Mouse (Mus musculus) myocyte (in vitro differentiated cells): ENCODE data around the gene Cenpa. TPM values are rescaled to one million over a fixed set of nuclear protein-coding genes. Genes with fewer than 3 reads are reported as not detected.

Source experiments
- H3K27me3 ChIP-seq: one replicate; pipeline ENCODE4 v1.6.1; 2011; ENCODE audit not compliant: control insufficient read depth, insufficient read depth, insufficient read length
- H3K36me3 ChIP-seq: one replicate; pipeline ENCODE4 v1.6.1; 2011; ENCODE audit not compliant: control insufficient read depth, insufficient read depth
- H3K4me2 ChIP-seq: one replicate; pipeline ENCODE4 v1.6.1; 2011; ENCODE audit warnings: low read depth, control low read depth
- H3K4me3 ChIP-seq: one replicate; pipeline ENCODE4 v1.5.1; 2011; ENCODE audit warnings: mild to moderate bottlenecking, control low read depth, moderate library complexity
- H3K79me2 ChIP-seq: one replicate; pipeline ENCODE4 v1.6.1; 2011; ENCODE audit not compliant: control insufficient read depth, insufficient read depth
- H3ac ChIP-seq: one replicate; pipeline ENCODE4 v1.6.1; 2011; ENCODE audit not compliant: control insufficient read depth, insufficient read length
- CEBPB ChIP-seq: IDR thresholded peaks from 2 replicates; pipeline ENCODE4 v1.6.1; 2011; ENCODE audit warnings: mild to moderate bottlenecking, moderate library complexity; ENCODE audit not compliant: poor library complexity, insufficient read depth, severe bottlenecking
- E2F4 ChIP-seq: IDR thresholded peaks from one replicate; pipeline ENCODE4 v1.6.1; 2011; ENCODE audit warnings: mild to moderate bottlenecking, control low read depth, moderate library complexity; ENCODE audit not compliant: insufficient read depth
- MAX ChIP-seq: IDR thresholded peaks from one replicate; pipeline ENCODE4 v1.6.1; 2011; ENCODE audit warnings: low read depth, mild to moderate bottlenecking, control low read depth
- MYOD1 ChIP-seq, 3 experiments: IDR thresholded peaks; one replicate each; pipeline ENCODE4 v1.6.1; 2011; ENCODE audit warnings: control low read depth in 2 of 3, low read depth in 2 of 3, mild to moderate bottlenecking in 2 of 3, moderate library complexity in 1 of 3; ENCODE audit not compliant: insufficient read length in 2 of 3, control insufficient read depth in 1 of 3
- MYOG ChIP-seq, 3 experiments: IDR thresholded peaks; one replicate each; pipeline ENCODE4 v1.6.1; 2011; ENCODE audit warnings: control low read depth in 2 of 3, low read depth in 2 of 3, mild to moderate bottlenecking in 2 of 3; ENCODE audit not compliant: insufficient read length in 2 of 3, control insufficient read depth in 1 of 3, insufficient read depth in 1 of 3
- POLR2A ChIP-seq: IDR thresholded peaks from one replicate; pipeline ENCODE4 v1.6.1; 2011; ENCODE audit warnings: low read depth, mild to moderate bottlenecking, control low read depth, moderate library complexity; ENCODE audit not compliant: insufficient read length
- POLR2AphosphoS2 ChIP-seq: IDR thresholded peaks from one replicate; pipeline ENCODE4 v1.6.1; 2011; ENCODE audit warnings: low read depth, control low read depth; ENCODE audit not compliant: insufficient read length
- REST ChIP-seq: IDR thresholded peaks from one replicate; pipeline ENCODE4 v1.6.1; 2011; ENCODE audit warnings: mild to moderate bottlenecking, control low read depth, moderate library complexity; ENCODE audit not compliant: insufficient read depth, insufficient read length
- SRF ChIP-seq: IDR thresholded peaks from one replicate; pipeline ENCODE4 v1.6.1; 2011; ENCODE audit warnings: low read depth; ENCODE audit not compliant: control insufficient read depth, insufficient read length
- TCF12 ChIP-seq: IDR thresholded peaks from one replicate; pipeline ENCODE4 v1.6.1; 2011; ENCODE audit warnings: mild to moderate bottlenecking, control low read depth; ENCODE audit not compliant: poor library complexity, insufficient read depth, severe bottlenecking
- TCF3 ChIP-seq: IDR thresholded peaks from one replicate; pipeline ENCODE4 v1.6.1; 2011; ENCODE audit warnings: low read depth, control low read depth; ENCODE audit not compliant: insufficient read length
- USF1 ChIP-seq: IDR thresholded peaks from one replicate; pipeline ENCODE4 v1.6.1; 2011; ENCODE audit warnings: low read depth, mild to moderate bottlenecking, control low read depth, moderate library complexity
- polyA plus RNA-seq: library from polyadenylated mRNA; unstranded; fragments of >200 nt; fragmentation: generic; extraction: Trizol; gene quantifications from one replicate; pipeline ENCODE4 v1.2.1, GENCODE M21; 2012; ENCODE audit warnings: missing spikeins

Gene Cenpa
- polyA plus RNA-seq, 1 experiment, result 65.3 TPM

GRCm38 (mm10) chr5:30647815-30648560 is 18.6 kb upstream of the Cenpa start, which contains the start of gene Slc35f6:
Gene Slc35f6, plus strand, starts transcription at chr5:30647933.
- H3ac ChIP-seq, result peak within 1 kb of the TSS; percentile 63
- no peak for TF ChIP-seq MAX
- peak; percentile 72 for TF ChIP-seq POLR2A
- peak; percentile 85 for TF ChIP-seq POLR2AphosphoS2
- TF ChIP-seq USF1, result peak; percentile 85
- TF ChIP-seq TCF12, result no peak
- no peaks in the 10 kb centered on the region for H3K36me3 ChIP-seq
- H3K4me3 ChIP-seq, result peak within 1 kb of the TSS; percentile 86
- H3K27me3 ChIP-seq, result no peaks in the 10 kb centered on the region
- H3K4me2 ChIP-seq, result peak within 1 kb of the TSS; percentile 93
- H3K79me2 ChIP-seq, result peaks cover 17% of the 10 kb centered on the region

- peaks cover 17% of the 10 kb centered on the region for H3K79me2 ChIP-seq
- no peak overlapping the region for H3ac ChIP-seq
- H3K4me2 ChIP-seq, result peak overlapping the region; percentile 69
- H3K4me3 ChIP-seq, result peak overlapping the region; percentile 86
- no peak for TF ChIP-seq SRF
- TF ChIP-seq REST, result no peak
- TF ChIP-seq POLR2A, result no peak
- no peak for TF ChIP-seq TCF12
- TF ChIP-seq MYOG (IDR thresholded peaks at IDR 0.05; ENCODE audit: control insufficient read depth in 1 of 3, insufficient read depth in 1 of 3, insufficient read length in 2 of 3, low read depth in 2 of 3), result no peak
- no peak for TF ChIP-seq CEBPB
- TF ChIP-seq MAX, result no peak
- no peak for TF ChIP-seq TCF3
- no peak for TF ChIP-seq E2F4
- no peak for TF ChIP-seq USF1
- no peak for TF ChIP-seq POLR2AphosphoS2
- TF ChIP-seq MYOD1 (IDR thresholded peaks at IDR 0.05; ENCODE audit: control insufficient read depth in 1 of 3, insufficient read length in 2 of 3, low read depth in 2 of 3), result no peak
- no peaks in the 10 kb centered on the region for H3K36me3 ChIP-seq
- H3K27me3 ChIP-seq, result no peaks in the 10 kb centered on the region
Measured at GRCm38 (mm10) chr5:30649558-30649957, 17.0 kb upstream of the Cenpa start.

- Histone ChIP-seq H3K36me3 (no peaks in the 10 kb centered on the region), H3K79me2 (peaks cover 17% of the 10 kb centered on the region), H3ac (no peak overlapping the region), H3K27me3 (no peaks in the 10 kb centered on the region), H3K4me3 (no peak overlapping the region), H3K4me2 (peak overlapping the region; percentile 33)
- peak; percentile 17 for TF ChIP-seq USF1
- no peak for TF ChIP-seq REST
Measured at GRCm38 (mm10) chr5:30650756-30651155, 15.8 kb upstream of the Cenpa start.

- no peak overlapping the region for H3K4me3 ChIP-seq
Measured at GRCm38 (mm10) chr5:30651554-30651953, 15.0 kb upstream of the Cenpa start.

GRCm38 (mm10) chr5:30653246-30653645 is 13.3 kb upstream of the Cenpa start:
- peaks cover 15% of the 10 kb centered on the region for H3K79me2 ChIP-seq
- no peak overlapping the region for H3K4me3 ChIP-seq
- no peaks in the 10 kb centered on the region for H3K27me3 ChIP-seq
- no peak overlapping the region for H3ac ChIP-seq
- H3K4me2 ChIP-seq, result no peak overlapping the region
- H3K36me3 ChIP-seq, result no peaks in the 10 kb centered on the region
- TF ChIP-seq CEBPB (no peak), REST (no peak), TCF3 (no peak), POLR2A (no peak), MYOD1 (IDR thresholded peaks at IDR 0.05; ENCODE audit: control insufficient read depth in 1 of 3, insufficient read length in 2 of 3, low read depth in 2 of 3) (no peak), POLR2AphosphoS2 (no peak), E2F4 (no peak), TCF12 (no peak), MYOG (IDR thresholded peaks at IDR 0.05; ENCODE audit: control insufficient read depth in 1 of 3, insufficient read depth in 1 of 3, insufficient read length in 2 of 3, low read depth in 2 of 3) (no peak), USF1 (no peak), MAX (no peak), SRF (no peak)

More at GRCm38 (mm10) chr5:30651554-30651953, 15.0 kb upstream of the Cenpa start:
- Histone ChIP-seq H3K27me3 (no peaks in the 10 kb centered on the region), H3ac (no peak overlapping the region), H3K4me2 (peak overlapping the region; percentile 33), H3K79me2 (peaks cover 17% of the 10 kb centered on the region), H3K36me3 (no peaks in the 10 kb centered on the region)
- TF ChIP-seq TCF12 (no peak), POLR2AphosphoS2 (no peak), SRF (no peak), E2F4 (no peak), MYOD1 (IDR thresholded peaks at IDR 0.05; ENCODE audit: control insufficient read depth in 1 of 3, insufficient read length in 2 of 3, low read depth in 2 of 3) (no peak), USF1 (no peak), CEBPB (no peak), MYOG (IDR thresholded peaks at IDR 0.05; ENCODE audit: control insufficient read depth in 1 of 3, insufficient read depth in 1 of 3, insufficient read length in 2 of 3, low read depth in 2 of 3) (no peak), MAX (no peak), TCF3 (no peak), REST (no peak), POLR2A (no peak)
